Mouse (Mus musculus) heart, postnatal 14 days (tissue): ENCODE data around the gene Fam169b. TPM values are rescaled to one million over a fixed set of nuclear protein-coding genes. Genes with fewer than 3 reads are reported as not detected.
"Not testable (repeated sequence)": the region's sequence is repeated elsewhere in the genome, so short reads cannot be mapped to it uniquely, and the experiment has no call there.

ENCODE experiments used
- DNase-seq, 2 experiments: peaks; one replicate each; pipeline ENCODE4 v3.0.0; 2021 to 2022
- intact Hi-C: fragments of 180-260 bp; cut with DNase I; formaldehyde crosslinking; loops from one replicate; pipeline ENCODE4 v1.15.1; 2025
- total RNA-seq, 2 experiments: library from RNA; stranded (reverse); gene quantifications; 2 replicates each; pipeline ENCODE4 v1.2.3; 2021

Gene Fam169b
- total RNA-seq, 2 experiments from 2014 or later, result 0.38 to 1.2 TPM

DNA sequence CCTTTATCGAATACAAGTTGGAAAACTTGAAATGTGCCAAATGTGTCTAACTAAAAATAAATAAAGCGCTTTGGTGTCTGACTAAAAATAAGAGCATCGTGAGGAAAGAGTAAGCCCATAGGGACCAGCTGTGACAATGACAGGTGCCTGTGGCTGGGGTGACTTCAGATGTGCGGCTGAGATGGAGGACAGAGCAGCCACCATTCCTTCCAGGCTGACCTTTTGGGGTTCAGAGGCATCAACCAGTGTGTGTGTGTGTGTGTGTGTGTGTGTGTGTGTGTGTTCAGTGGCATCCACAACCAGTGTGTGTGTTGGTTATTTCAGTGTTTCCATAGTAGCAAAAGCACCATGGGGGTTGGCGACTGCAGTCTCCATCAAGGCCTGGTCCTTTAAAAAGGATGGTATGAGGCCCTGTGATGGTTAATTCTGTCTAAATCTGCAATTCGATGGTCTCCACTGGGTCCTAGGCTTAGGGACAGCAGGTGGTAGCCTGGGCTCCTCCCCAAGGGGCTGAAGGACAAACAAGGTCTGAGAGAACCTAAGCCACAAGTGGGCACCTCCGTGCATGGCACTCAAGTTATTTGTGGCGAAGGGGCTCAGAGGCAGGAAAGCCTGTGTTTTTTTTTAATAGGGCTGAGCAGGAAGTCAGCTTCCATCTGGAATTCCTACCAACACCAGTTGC, 10.2 kb upstream of the Fam169b start:
- no peak for DNase-seq
- intact Hi-C loops, result loop anchor here (5.0 kb wide), 2 partner anchors 39 to 41 kb away; no protein-coding TSS in a partner anchor

- peak; percentile 60 to 65 for DNase-seq
- intact Hi-C loops, result loop anchor here (5.0 kb wide), 2 partner anchors 38 to 42 kb away; no protein-coding TSS in a partner anchor
Measured at GRCm38 (mm10) chr7:68264028-68264453, 9.6 kb upstream of the Fam169b start, which contains the start of gene Pgpep1l. Gene Pgpep1l (minus strand): TSS chr7:68264233.

DNA sequence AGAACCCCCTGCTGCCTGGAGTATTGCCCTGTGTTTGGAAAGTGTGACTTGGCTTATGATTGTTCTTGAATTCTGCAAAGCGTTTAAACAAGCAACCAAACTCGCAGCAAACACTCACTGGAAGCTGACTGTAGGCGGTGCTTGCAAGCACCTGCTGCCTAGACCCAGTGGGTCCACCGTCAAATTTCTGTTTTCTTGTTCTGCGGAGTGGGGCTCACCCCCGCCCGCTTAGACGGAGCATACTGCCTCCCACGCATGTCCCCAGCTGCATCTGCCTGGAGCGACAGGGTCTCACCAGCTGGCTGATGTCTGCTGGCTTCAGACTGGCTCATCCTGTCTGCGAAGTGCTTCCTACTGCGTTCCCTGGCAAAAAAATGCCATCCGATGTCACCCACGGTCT, 9.1 kb upstream of the Fam169b start:
- intact Hi-C loops, result loop anchor here (5.0 kb wide), 2 partner anchors 38 to 42 kb away; no protein-coding TSS in a partner anchor
- peak; percentile 48 to 52 for DNase-seq

- no peak for DNase-seq
- intact Hi-C loops, result no loop called here
Measured at GRCm38 (mm10) chr7:68265391-68265790, 8.2 kb upstream of the Fam169b start.

DNA sequence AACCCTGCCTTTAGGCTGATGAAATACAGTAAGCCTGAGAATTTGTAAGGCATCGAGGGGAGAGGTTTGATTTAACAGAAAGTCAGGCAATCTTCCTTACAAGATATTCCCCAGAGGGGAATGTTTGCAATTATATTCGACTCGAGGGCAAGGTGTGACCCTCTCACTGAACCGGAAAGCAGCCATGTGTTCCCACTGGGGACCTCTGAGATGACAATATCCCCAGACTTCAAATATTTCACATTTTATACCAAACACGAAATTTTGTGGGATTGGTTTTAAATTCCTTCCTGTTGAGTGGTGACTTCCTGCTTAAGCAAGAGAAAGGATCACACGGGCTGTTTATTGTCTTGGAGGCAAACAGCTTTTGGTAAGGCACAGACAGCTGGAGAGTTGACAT, 6.9 kb upstream of the Fam169b start:
- DNase-seq, result peak in 1 of 2 experiments; percentile 14

GRCm38 (mm10) chr7:68270551-68270950, 3.1 kb upstream of the Fam169b start:
- intact Hi-C loops, result no loop called here
- no peak for DNase-seq

More for the DNA sequence above, 6.9 kb upstream of the Fam169b start:
- intact Hi-C loops, result no loop called here

DNA sequence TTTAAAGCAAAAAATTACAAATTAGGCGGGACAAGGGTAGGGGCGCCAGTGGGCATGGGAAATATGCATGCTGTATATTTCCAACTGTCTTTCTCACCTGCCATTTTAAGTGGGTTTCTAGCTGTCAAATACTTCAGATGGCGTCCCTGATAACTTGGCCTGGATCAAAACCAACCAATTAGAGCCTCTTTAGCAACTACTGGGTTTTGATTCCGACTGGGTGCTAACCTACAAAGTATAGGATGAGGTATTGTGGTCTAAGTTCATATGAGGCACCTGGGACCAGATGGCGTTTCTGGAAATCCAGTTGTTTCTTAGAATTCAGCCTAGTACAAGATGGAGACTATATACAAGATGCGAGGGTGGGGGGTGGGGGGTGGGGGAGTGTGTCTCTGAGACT, 1.8 kb upstream of the Fam169b start:
- intact Hi-C loops, result no loop called here
- DNase-seq, result no peak

DNA sequence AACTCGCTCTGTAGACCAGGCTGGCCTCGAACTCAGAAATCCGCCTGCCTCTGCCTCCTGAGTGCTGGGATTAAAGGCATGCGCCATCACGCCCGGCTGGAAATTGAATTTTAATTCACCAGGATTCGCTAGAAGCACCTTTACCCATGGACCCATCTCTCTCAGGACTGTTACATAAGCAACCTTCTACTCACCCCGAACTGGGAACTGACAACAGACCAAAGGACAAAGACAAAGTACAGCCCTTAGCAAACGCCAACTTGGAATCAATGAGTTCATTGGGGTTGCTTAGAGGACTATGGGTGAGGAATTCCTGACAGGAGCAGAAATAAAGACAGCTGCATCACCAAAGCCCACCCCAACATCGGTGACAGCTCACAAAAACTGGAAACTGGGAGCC, 1.0 kb upstream of the Fam169b start:
- intact Hi-C loops, result no loop called here
- no peak for DNase-seq

DNA sequence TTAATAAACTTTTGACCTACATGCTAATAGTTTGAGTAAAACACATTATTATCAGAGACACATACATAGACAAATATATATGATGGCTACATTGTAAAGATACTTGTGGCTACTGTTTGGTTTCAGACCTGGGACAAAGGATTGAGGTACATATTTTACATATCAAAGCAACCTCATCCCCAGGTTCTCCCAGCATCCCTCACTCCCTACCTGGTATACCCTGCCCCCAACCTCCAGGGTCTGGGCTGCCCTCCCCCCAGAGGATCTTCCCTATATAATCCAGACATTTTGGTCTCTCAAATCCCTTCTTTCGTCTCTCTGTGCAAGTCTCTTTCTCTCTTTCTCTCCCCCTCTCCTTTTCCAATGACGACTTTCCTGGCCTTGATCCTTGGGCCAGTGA, 579 bp downstream of the Fam169b start:
- DNase-seq, result no peak
- intact Hi-C loops, result no loop called here

DNA sequence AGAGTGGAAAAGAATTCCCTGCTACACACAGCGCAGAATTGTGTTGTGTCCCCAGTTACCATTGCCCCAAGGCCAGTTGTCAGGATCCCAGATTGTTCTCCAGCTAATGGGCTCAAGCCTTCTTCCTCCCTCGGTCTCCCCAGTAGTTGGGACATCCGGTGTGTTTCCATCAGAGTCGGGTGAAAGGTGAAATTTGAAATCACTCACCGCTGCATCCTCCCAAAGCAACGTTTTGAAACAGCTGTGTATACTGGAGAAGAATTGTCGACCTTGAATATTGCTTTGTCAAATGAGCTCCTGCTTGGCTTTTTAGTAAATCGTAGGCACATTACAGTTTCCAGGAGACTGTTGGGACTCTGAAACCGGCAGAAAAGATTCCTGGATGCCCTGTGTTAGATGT, 1.3 kb downstream of the Fam169b start:
- intact Hi-C loops, result no loop called here
- DNase-seq, result no peak

GRCm38 (mm10) chr7:68275445-68275837, 1.8 kb downstream of the Fam169b start:
- intact Hi-C loops, DNase-seq: not testable (repeated sequence)

DNA sequence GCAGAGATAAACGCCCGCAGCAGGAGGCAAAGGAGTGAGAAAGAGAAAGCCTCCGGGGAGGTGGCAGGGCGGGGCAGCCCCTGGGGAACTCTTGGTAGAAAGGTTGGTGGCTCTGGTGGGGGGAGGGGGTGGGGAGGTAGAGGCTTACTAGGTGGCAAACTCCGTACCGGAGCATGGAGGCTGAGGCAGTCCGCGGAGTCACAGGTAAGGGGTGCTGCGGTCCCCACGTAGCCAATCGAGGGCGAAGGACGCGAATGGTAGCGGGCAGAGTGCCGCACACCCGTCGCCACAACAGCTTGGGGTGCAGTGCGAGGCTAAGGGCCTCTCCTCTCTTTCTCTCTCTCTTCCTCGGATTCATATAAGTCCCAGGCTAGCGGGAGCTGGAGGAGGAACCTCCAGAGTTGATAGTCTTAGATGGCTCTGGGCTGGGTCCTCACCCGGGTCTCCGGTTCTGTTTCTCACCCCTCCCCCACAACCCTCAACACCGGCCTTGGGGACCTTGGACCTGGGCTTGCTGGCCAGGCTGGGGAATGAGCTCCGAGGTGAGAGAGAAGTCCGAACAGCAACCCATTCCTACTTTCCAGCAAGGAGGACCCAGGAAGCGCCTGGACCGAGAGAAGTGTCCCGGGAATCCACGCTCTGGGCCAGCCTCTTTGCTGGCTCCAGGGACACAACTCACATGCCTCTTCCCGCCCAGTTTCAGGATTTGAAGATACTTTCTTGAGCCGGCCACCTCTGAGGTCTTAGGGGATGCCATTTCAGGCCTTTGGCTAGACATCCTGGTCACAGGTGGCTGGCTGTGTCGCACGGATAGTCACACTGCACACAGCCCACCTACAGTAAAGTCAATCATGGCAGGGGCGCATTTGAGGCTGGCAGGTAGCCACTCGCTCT, 2.4 kb downstream of the Fam169b start:
- DNase-seq, result no peak

GRCm38 (mm10) chr7:68277054-68277896, 3.6 kb downstream of the Fam169b start:
- intact Hi-C loops, result no loop called here
- DNase-seq, result no peak

More for the DNA sequence above, 2.4 kb downstream of the Fam169b start:
- intact Hi-C loops, result no loop called here

DNA sequence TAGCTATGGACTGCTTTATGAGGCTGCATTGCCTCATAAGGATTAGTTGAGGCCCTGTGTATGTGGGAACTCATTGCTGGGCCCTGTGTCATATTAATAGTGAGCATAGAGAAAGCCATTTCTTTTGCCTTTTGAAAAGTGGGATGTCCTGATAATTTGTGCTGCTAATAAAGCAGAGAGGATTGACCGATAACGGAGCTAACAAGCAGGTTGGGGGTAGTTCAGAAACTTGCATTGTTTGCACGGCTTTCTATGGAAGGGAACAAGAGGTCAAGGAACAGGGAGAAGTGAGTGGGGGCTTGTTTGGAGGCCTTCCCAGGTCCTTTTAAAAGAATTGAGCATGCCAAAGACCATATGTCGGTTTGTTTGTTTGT, 4.2 kb downstream of the Fam169b start:
- DNase-seq, result no peak
- intact Hi-C loops, result no loop called here

DNA sequence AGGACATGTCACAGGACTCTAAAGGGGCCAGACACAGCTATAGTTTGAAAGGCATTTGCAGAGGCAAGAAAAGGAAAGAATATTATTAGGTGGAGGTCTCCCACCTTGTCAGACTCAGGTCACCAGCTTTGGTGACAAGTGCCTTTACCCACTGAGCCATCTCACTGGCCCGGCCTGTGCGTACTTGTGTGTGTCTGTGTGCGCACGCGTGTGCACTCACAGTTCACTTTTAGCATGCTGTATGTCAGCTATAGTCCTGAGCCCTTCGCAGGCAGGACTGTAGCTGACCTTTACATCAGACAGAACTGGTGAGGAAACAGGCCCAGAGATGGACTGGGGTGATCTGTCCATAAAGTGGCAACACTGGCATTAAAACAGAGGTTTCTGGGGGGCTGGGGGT, 4.7 kb downstream of the Fam169b start:
- intact Hi-C loops, result no loop called here
- DNase-seq, result no peak

- no peak for DNase-seq
- intact Hi-C loops, result no loop called here
Measured at GRCm38 (mm10) chr7:68278908-68279307, 5.3 kb downstream of the Fam169b start.

GRCm38 (mm10) chr7:68279481-68279880, 5.8 kb downstream of the Fam169b start:
- intact Hi-C loops, result no loop called here

GRCm38 (mm10) chr7:68280352-68280869, 6.8 kb downstream of the Fam169b start:
- intact Hi-C loops, result no loop called here
- DNase-seq, result no peak

More at GRCm38 (mm10) chr7:68279481-68279880, 5.8 kb downstream of the Fam169b start:
- no peak for DNase-seq

DNA sequence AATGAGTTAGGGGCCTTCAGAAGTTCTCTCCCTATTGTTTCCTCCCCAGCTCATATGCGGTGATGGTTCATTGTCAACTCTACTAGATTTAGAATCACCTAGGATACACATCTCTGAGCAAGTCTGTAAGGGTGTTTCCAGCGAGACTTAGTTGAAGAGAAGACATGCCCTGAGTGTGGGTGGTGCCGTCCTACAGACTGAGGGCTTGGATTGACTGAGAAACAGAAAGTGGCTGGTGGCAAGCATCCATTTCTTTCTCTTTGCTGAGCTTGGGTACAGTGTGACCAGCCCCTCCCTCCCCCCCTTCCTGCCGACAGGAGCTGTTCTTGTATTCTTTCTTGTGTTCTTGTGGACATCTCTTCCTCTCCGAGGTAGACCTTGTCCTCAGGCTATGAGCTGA, 7.7 kb downstream of the Fam169b start:
- intact Hi-C loops, result no loop called here
- no peak for DNase-seq
